22 mouse cellular contexts compared by ENCODE assay signal in the genomic region with DNA sequence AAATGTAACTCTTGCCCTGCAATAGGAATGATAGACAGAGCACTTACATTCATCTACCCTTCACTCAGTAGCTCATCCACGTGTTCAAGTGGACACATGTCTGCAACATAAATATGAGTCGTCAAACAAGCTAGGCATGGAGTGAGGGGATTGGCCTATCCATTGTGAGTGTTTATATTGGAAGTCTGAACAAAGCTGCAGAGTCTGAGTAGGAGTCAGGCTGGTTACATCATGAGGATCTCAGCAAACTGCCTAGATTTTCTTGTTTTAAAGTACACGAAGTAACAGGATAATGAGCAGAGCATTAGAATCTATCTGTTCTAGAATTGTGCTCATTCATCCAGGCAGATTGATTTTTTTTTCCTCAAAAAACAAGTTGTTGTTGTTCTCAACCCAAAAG. TPM values are rescaled to one million over a fixed set of nuclear protein-coding genes. Genes with fewer than 3 reads are reported as not detected.
"Had no signal": no experiment of that assay in that cellular context is flagged by ENCODE, and none has a peak within 500 bp of the region (broad histone marks: within the 10 kb centered on the region; RNA-seq: fewer than 3 reads in every experiment).

No protein-coding gene starts in this region.

- DNase-seq: kidney, adult 11 months; kidney, adult 8-10 months; kidney, postnatal 10 days; kidney, postnatal 36 days; layer of hippocampus, postnatal 36 days; liver; lung, adult 2 months; lung, postnatal 14 days; retina, postnatal 1 day; right cerebral cortex, postnatal 14 days; right cerebral cortex, postnatal 4 days; thymus, postnatal 25 days had no signal

RNA-seq across cellular contexts. Expression of a gene that starts 23.0 kb away (rescaled TPM):
- total RNA-seq: megakaryocyte, adult 5-6 weeks; monocyte, adult 5-6 weeks; neutrophil, adult 5-6 weeks had no signal
- polyA plus RNA-seq: limb, embryonic 10.5 days; liver, embryonic 12.5 days; liver, embryonic 15.5 days; macrophage; myocyte; stomach, embryonic 14.5 days; thymus, postnatal 0 days had no signal
